Comparison of ENCODE assay signal across 28 mouse cellular contexts in genomic region chr15:81710801-81711200, GRCm38 (mm10). TPM values are rescaled to one million over a fixed set of nuclear protein-coding genes. Genes with fewer than 3 reads are reported as not detected.
"Had no signal": no experiment of that assay in that cellular context is flagged by ENCODE, and none has a peak within 500 bp of the region (broad histone marks: within the 10 kb centered on the region; RNA-seq: fewer than 3 reads in every experiment).

No protein-coding gene starts in this region.

- H3K4me3 ChIP-seq: forebrain, embryonic 15.5 days; heart, adult 2 months; heart, embryonic 13.5 days; heart, embryonic 15.5 days; hindbrain, embryonic 10.5 days; hindbrain, embryonic 12.5 days; intestine, embryonic 15.5 days; kidney, embryonic 15.5 days; layer of hippocampus, adult 2 months; left cerebral cortex, adult 2 months; limb, embryonic 10.5 days; limb, embryonic 12.5 days; liver, embryonic 13.5 days had no signal

- H3K4me2 ChIP-seq: forebrain, embryonic 15.5 days; heart, embryonic 11.5 days; heart, embryonic 13.5 days; heart, embryonic 15.5 days; hindbrain, embryonic 12.5 days; hindbrain, embryonic 14.5 days; intestine, embryonic 15.5 days; kidney, embryonic 15.5 days; limb, embryonic 12.5 days; liver, embryonic 11.5 days; liver, embryonic 13.5 days had no signal

- H3K9me3 ChIP-seq: forebrain, embryonic 15.5 days; heart, embryonic 13.5 days; heart, embryonic 15.5 days; hindbrain, embryonic 10.5 days; hindbrain, embryonic 12.5 days; intestine, embryonic 15.5 days; kidney, embryonic 15.5 days; limb, embryonic 10.5 days; limb, embryonic 12.5 days; liver, embryonic 13.5 days had no signal

- H3K9ac ChIP-seq: forebrain, embryonic 15.5 days; forebrain, postnatal 0 days; heart, embryonic 13.5 days; heart, embryonic 15.5 days; hindbrain, embryonic 12.5 days; hindbrain, embryonic 14.5 days; intestine, embryonic 15.5 days; kidney, embryonic 15.5 days; limb, embryonic 12.5 days; liver, embryonic 13.5 days had no signal

- ATAC-seq: forebrain, embryonic 15.5 days; forebrain, postnatal 0 days; hindbrain, embryonic 16.5 days; inflammation-experienced regulatory T-cells, adult 6 months; intestine, embryonic 15.5 days; intestine, postnatal 0 days had no signal

- DNase-seq: forebrain, postnatal 0 days; gastrocnemius, postnatal 14 days; gastrocnemius, postnatal 36 days; heart, adult 2 months; heart, postnatal 14 days; heart, postnatal 4 days; kidney, adult 8-10 months; kidney, postnatal 10 days; liver; liver, embryonic 13.5 days had no signal

- H3K27me3 ChIP-seq: forebrain, embryonic 15.5 days; heart, embryonic 13.5 days; heart, embryonic 15.5 days; hindbrain, embryonic 12.5 days; intestine, embryonic 15.5 days; kidney, embryonic 15.5 days; limb, embryonic 12.5 days; liver, embryonic 13.5 days had no signal

- H3K4me1 ChIP-seq: forebrain, embryonic 15.5 days; heart, embryonic 13.5 days; heart, embryonic 15.5 days; hindbrain, embryonic 10.5 days; hindbrain, embryonic 12.5 days; intestine, embryonic 15.5 days; kidney, embryonic 15.5 days; limb, embryonic 10.5 days; limb, embryonic 12.5 days; liver, embryonic 13.5 days had no signal

- H3K27ac ChIP-seq: forebrain, embryonic 15.5 days; heart, adult 2 months; heart, embryonic 13.5 days; heart, embryonic 15.5 days; hindbrain, embryonic 10.5 days; hindbrain, embryonic 12.5 days; hindbrain, embryonic 14.5 days; intestine, embryonic 15.5 days; kidney, embryonic 15.5 days; layer of hippocampus, adult 2 months; left cerebral cortex, adult 2 months; limb, embryonic 10.5 days; limb, embryonic 12.5 days; liver, embryonic 13.5 days had no signal

RNA-seq across cellular contexts. Expression of gene Chadl, which starts 13.7 kb away (rescaled TPM):
- total RNA-seq: granulocyte monocyte progenitor cell, adult 5-6 weeks had no signal
